Mouse (Mus musculus) kidney, postnatal 0 days (tissue): ENCODE measurements around the gene Knop1. TPM values are rescaled to one million over a fixed set of nuclear protein-coding genes. Genes with fewer than 3 reads are reported as not detected.

Source experiments
- ATAC-seq: fragments of 200-750 bp; cut with Nextera tagmentation; replicated peaks from 2 replicates; pipeline ENCODE4 v1.8.0; 2017; ENCODE audit warnings: low read depth, moderate number of reproducible peaks, moderate TSS enrichment, moderate library complexity; ENCODE audit not compliant: low FRiP score
- DNase-seq: peaks from one replicate; pipeline ENCODE4 v3.0.0-alpha.2; 2016; ENCODE audit warnings: low spot score
- H3K27ac ChIP-seq: fragments of 300-500 bp; sonication (generic); 2 replicates; pipeline ENCODE4 v1.5.1; 2014; ENCODE audit warnings: mild to moderate bottlenecking
- H3K27me3 ChIP-seq: fragments of 300-500 bp; sonication (generic); 2 replicates; pipeline ENCODE4 v1.6.1; 2014; ENCODE audit warnings: low read length, mixed read lengths; ENCODE audit not compliant: insufficient read depth
- H3K36me3 ChIP-seq: fragments of 300-500 bp; sonication (generic); 2 replicates; pipeline ENCODE4 v1.6.1; 2014; ENCODE audit warnings: low read length, mixed read lengths; ENCODE audit not compliant: insufficient read depth
- H3K4me1 ChIP-seq: fragments of 300-500 bp; sonication (generic); replicated peaks from 2 replicates; pipeline ENCODE4 v1.6.1; 2014; ENCODE audit warnings: antibody characterized with exemption, low read length, mixed read lengths; ENCODE audit not compliant: insufficient read depth
- H3K4me2 ChIP-seq: fragments of 300-500 bp; sonication (generic); 2 replicates; pipeline ENCODE4 v1.6.1; 2014; ENCODE audit warnings: mild to moderate bottlenecking, low read length, moderate library complexity, mixed read lengths
- H3K4me3 ChIP-seq: fragments of 300-500 bp; sonication (generic); replicated peaks from 2 replicates; pipeline ENCODE4 v1.5.1; 2014; ENCODE audit warnings: low read depth, low read length
- H3K9ac ChIP-seq: fragments of 300-500 bp; sonication (generic); 2 replicates; pipeline ENCODE4 v1.6.1; 2014; ENCODE audit warnings: low read depth, low read length
- H3K9me3 ChIP-seq: fragments of 300-500 bp; sonication (generic); replicated peaks from 2 replicates; pipeline ENCODE4 v1.6.1; 2016; ENCODE audit warnings: low read length, inconsistent platforms, mixed read lengths
- CTCF ChIP-seq: IDR thresholded peaks from 2 replicates; pipeline ENCODE4 v1.5.1; 2016; ENCODE audit warnings: antibody characterized with exemption, low read depth, mild to moderate bottlenecking, moderate library complexity
- WGBS: fragments of 180-500 bp; shearing (Covaris S2); extraction: QIAGEN DNeasy Blood & Tissue Kit; methylation state at CpG from one replicate; pipeline ENCODE4 v1.1.7; 2014; 5-methylcytosine and 5-hydroxymethylcytosine counted together
- polyA plus RNA-seq: library from polyadenylated mRNA; unstranded; fragments of >200 nt; fragmentation: Nextera tagmentation; extraction: Ambion mirVana; gene quantifications from 2 replicates; pipeline ENCODE4 v1.2.1, GENCODE M21; 2015

Gene Knop1
- polyA plus RNA-seq, 1 experiment from 2014 or later = 101 TPM

DNA sequence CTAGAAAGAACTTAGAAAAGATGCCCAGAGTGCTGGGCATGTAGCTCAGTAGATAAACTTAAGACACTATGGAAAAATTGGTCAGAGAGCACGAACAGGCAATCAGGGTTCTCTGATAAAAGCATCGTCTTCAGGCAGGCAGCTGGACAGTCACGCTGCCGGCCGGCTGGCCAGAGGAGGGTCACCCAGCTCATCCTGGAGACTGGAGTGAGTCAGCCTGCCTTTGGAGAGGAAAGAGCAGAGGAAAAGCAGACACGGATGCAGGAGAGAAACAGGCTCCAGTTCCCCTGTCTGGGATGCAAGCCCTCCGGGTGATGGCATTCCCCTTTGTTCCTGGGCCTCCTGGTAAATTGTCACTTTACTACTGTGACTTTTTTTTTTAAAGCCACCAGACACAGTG lies 58.5 kb downstream of the Knop1 start:
- Histone ChIP-seq H3K9me3 (no peaks in the 10 kb centered on the region), H3K4me2 (no peak overlapping the region), H3K9ac (no peak overlapping the region), H3K4me1 (no peaks in the 10 kb centered on the region), H3K4me3 (no peak overlapping the region), H3K27ac (no peak overlapping the region), H3K36me3 (peaks cover 31% of the 10 kb centered on the region), H3K27me3 (no peaks in the 10 kb centered on the region)
- DNase-seq (no peak), ATAC-seq (no peak)
- no peak for TF ChIP-seq CTCF
- 80% methylated on average over 7 of the region's 7 CpGs for WGBS

DNA sequence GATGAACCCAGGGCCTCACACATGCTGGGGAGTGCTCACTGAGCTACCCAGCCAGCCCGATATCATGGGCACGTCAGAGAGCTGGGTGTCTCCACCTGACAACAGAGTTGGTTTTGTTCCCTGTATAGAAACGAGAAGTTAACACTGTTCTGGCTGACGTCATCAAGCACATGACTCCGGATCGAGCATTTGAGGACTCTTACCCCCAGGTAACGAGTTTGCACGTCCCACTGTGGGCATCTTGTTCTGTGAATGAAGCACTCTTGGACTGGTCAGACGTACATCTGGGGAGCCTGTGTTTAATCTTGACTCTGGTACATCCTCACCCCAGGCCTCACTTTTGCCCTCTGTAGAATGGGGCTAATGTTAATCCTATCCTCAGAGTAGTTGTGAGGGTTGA lies 59.2 kb downstream of the Knop1 start:
- no peak overlapping the region for H3K4me3 ChIP-seq
- H3K4me1 ChIP-seq = no peaks in the 10 kb centered on the region
- no peaks in the 10 kb centered on the region for H3K9me3 ChIP-seq
- H3K4me2 ChIP-seq = no peak overlapping the region
- no peak overlapping the region for H3K27ac ChIP-seq
- no peak overlapping the region for H3K9ac ChIP-seq
- no peaks in the 10 kb centered on the region for H3K27me3 ChIP-seq
- H3K36me3 ChIP-seq = peaks cover 35% of the 10 kb centered on the region
- no peak for ATAC-seq
- 94% methylated on average over 9 of the region's 9 CpGs for WGBS
- no peak for DNase-seq
- no peak for TF ChIP-seq CTCF

- H3K4me2 ChIP-seq = no peak overlapping the region
- H3K27me3 ChIP-seq = no peaks in the 10 kb centered on the region
- no peak overlapping the region for H3K4me3 ChIP-seq
- no peak for ATAC-seq
- H3K27ac ChIP-seq = no peak overlapping the region
- peaks cover 38% of the 10 kb centered on the region for H3K36me3 ChIP-seq
- H3K9ac ChIP-seq = no peak overlapping the region
- no peak for TF ChIP-seq CTCF
- no peak for DNase-seq
- no peaks in the 10 kb centered on the region for H3K4me1 ChIP-seq
- H3K9me3 ChIP-seq = no peaks in the 10 kb centered on the region
- 92% methylated on average over 8 of the region's 8 CpGs for WGBS
Measured at GRCm38 (mm10) chr7:118795779-118796178, 60.3 kb downstream of the Knop1 start.

DNA sequence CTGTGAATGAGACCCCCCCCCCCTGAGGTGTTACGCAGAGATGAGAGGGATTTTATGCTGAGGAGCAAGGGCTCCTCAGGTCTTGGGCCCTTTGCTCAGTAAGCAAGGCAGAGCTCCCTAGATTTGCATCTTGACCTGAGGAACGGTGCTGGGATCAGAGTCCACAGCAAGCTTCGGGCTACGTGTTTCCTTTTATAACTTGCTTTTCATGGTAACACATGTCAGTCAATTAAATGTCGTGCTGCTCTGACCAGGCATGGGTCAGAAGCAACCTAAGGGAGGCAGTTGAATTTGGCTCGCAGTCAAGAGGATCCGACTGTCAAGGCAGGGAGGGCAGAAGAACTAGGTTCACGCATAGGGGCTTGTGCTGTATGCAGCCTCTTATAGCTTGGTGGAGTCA lies 62.2 kb downstream of the Knop1 start:
- DNase-seq (no peak), ATAC-seq (0 out of 2 replicates have a peak, but pooled peaks have one; percentile 26)
- no peak for TF ChIP-seq CTCF
- WGBS = 79% methylated on average over 8 of the region's 8 CpGs
- H3K36me3 ChIP-seq = peaks cover 38% of the 10 kb centered on the region
- no peak overlapping the region for H3K4me2 ChIP-seq
- H3K9me3 ChIP-seq = no peaks in the 10 kb centered on the region
- H3K27ac ChIP-seq = no peak overlapping the region
- H3K4me3 ChIP-seq = no peak overlapping the region
- H3K4me1 ChIP-seq = no peaks in the 10 kb centered on the region
- no peaks in the 10 kb centered on the region for H3K27me3 ChIP-seq
- H3K9ac ChIP-seq = no peak overlapping the region

Other genes with a start within 250 kb of the Knop1 start
- 139 and 148 TPM in 2 replicates for gene Gde1, start 150.5 kb downstream of the Knop1 start, polyA plus RNA-seq
- 6.8 and 8.1 TPM in 2 replicates for gene Ccp110, start 143.7 kb downstream of the Knop1 start, polyA plus RNA-seq
- gene Vps35l, start 116.0 kb downstream of the Knop1 start, polyA plus RNA-seq = 59.0 and 63.9 TPM in 2 replicates
- 2.5 and 2.9 TPM in 2 replicates for gene Iqck, start 502 bp downstream of the Knop1 start, polyA plus RNA-seq
- 4.1 and 4.5 TPM in 2 replicates for gene Gprc5b, start 139.0 kb upstream of the Knop1 start, polyA plus RNA-seq